Mouse (Mus musculus): ENCODE data around the gene Gps2.
A peak's percentile ranks its signal among the peaks of the same experiment; 100 is the strongest.
"Not testable (repeated sequence)": the region's sequence is repeated elsewhere in the genome, so short reads cannot be mapped to it uniquely, and the experiment has no call there.

Gps2 gene

GRCm38 (mm10) chr11:69937834-69938233, 24.1 kb downstream of the Gps2 start:
- peak in 1 of 2 experiments; percentile 50 for DNase-seq

GRCm38 (mm10) chr11:69938401-69938979, 24.8 kb downstream of the Gps2 start:
- DNase-seq = no peak

GRCm38 (mm10) chr11:69939181-69939580, 25.5 kb downstream of the Gps2 start:
- DNase-seq = no peak

DNA sequence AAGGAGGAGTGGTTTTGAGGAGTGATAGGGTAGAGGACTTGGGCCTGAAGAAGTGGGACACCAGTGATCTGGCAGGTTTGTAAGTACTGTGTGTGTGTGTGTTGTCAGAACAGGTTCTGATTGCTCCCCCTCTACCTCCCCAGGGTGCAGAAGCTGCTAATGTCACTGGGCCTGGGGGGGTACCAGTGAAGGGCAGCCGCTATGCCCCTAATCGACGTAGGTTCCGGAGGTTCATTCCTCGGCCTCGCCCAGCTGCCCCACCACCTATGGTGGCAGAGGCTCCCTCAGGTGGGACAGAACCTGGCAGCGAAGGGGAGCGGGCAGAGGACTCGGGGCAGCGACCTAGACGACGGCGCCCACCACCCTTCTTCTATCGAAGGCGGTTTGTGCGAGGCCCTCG, 26.0 kb downstream of the Gps2 start:
- DNase-seq = no peak

GRCm38 (mm10) chr11:69940962-69941361, 27.3 kb downstream of the Gps2 start:
- DNase-seq = no peak

GRCm38 (mm10) chr11:69945216-69945615, 31.5 kb downstream of the Gps2 start:
- no peak for DNase-seq

GRCm38 (mm10) chr11:69945997-69946891, 32.6 kb downstream of the Gps2 start:
- no peak for DNase-seq

DNA sequence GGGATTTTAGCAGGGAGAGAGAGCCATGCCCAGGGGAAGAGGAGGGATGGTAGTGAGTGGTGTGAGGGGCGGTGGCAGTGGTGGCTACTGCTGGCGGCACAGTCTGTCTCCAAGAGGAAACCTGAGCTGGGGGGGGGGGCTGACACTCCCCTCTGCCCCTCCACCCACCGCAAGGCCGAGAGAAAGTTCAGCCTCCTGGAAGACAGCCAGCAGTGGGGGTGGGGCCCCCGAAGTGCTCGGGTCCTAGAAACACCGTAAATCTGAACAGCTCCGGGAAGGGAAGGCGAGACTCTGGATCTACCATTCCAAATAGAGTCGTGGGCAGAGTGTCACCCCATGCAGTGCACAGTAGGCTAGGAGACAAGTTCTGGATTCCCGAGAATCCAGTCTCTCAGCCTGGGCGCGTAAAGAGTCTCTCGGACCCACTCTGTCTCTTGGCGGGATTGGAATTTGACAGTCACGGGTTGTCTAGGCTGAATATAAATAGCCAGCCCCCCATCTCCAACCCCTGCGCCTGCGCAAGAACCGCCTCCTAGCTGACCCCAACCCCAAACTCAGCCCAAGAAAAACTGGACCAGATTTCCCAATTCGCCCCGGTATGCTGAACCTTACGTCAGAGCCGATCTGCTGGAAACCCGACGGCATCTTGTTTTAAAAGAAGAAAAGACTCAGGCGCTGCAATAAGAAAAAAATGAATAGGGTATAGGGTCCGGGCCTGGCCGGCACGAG, 33.8 kb downstream of the Gps2 start:
- DNase-seq = peak; percentile 51 to 60

DNA sequence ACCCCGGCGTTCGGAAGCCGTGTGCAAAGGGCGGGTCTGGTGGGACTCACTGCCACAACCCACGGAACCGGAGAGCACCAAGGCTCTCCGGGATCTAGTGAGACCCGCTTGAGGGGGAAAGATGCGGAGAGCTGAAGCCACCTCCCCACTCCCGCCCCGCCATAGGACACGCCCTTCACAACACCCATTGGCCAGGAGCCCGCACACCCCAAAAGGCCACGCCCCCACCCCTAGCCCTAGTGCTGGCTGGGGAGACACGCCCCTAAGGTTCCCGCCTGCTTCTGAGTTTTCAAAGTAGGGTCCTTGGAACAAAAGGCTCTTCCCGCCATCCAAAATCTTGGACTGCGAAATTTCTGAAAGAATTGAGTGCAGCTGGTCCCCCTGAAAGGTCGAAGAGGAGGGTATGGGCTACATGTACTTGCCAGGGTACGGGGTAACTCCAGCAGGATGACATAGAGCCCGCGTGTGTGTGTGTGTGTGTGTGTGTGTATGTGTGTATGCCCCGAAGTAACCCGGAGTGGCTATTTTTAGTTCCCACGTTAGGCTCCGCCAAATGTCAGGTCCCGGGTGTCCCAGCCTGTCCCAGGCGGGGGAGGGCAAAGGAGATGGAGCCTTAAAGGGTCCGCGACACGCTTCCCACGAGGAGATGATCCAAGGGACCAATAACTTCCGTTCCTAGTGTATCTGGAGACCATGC, 34.5 kb downstream of the Gps2 start, which contains the start of gene Slc2a4:
Slc2a4 (minus strand) TSS at position 123 of the 697 bp plus-strand sequence.
- DNase-seq = peak; percentile 90 to 92

GRCm38 (mm10) chr11:69948763-69949150, 35.1 kb downstream of the Gps2 start:
- DNase-seq = peak; percentile 86 to 94

- no peak for DNase-seq
These were observed 37.2 kb downstream of the Gps2 start for GRCm38 (mm10) chr11:69950807-69951459.

- DNase-seq = no peak
These were observed 38.6 kb downstream of the Gps2 start for GRCm38 (mm10) chr11:69952274-69952673.

- DNase-seq = no peak
These were observed 39.7 kb downstream of the Gps2 start for GRCm38 (mm10) chr11:69953267-69953915.

- DNase-seq = not testable (repeated sequence)
These were observed 41.9 kb downstream of the Gps2 start for GRCm38 (mm10) chr11:69955618-69956017.

DNA sequence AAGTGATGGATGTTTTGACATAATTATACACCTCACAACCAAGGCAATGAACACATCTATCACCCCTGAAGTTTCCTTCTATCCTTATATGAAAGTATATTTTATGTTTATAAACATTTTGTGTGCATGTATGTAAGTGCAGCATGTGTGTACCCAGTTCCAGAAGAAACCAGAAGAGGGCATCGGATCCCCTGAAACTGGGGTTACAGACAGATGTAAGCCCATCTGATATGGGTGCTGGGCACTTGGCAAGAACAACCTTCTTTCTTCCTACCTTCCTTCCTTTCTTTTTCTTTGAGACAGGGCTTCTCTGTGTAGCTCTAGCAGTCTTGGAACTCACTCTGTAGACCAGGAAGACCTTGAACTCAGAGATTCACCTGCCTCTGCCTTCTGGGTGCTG, 42.5 kb downstream of the Gps2 start:
- no peak for DNase-seq

DNA sequence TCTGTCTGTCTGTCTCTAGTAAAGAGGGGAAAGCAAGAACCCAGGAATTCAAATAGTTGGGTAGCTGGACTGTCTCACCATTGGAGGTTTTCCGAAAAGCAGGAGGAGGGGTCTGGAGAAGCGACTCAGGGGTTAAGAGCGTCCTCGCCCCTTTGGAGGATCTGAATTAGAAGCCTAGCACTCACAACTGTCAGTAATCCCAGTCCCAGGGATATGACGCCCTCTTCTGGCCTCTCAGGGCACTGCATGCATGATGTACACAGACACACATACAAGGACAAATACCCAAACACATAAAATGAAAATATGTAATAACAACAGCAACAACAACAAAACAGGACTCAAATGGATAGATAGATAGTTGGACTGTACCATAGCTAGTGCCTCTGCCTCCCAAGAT, 46.9 kb downstream of the Gps2 start:
- no peak for DNase-seq

DNA sequence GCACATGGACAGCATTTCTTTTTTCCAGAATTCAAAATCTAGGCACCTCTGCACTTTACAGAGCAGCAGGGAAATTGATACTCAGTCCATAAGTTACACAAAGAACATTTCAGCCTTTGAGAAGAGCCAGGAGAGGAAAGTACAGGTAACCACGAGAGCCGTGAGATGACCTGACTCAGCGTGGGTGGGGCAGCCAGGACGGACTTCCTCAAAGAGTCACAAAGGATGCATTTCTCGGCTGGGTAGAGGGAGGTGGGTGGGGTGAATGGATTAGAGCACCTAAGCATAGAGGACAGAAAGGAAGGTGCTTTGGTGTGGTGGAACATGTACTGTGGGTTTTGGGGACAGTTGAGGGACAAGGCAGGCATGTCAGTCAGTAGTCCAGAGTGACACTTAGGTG, 48.2 kb downstream of the Gps2 start:
- DNase-seq = no peak

DNA sequence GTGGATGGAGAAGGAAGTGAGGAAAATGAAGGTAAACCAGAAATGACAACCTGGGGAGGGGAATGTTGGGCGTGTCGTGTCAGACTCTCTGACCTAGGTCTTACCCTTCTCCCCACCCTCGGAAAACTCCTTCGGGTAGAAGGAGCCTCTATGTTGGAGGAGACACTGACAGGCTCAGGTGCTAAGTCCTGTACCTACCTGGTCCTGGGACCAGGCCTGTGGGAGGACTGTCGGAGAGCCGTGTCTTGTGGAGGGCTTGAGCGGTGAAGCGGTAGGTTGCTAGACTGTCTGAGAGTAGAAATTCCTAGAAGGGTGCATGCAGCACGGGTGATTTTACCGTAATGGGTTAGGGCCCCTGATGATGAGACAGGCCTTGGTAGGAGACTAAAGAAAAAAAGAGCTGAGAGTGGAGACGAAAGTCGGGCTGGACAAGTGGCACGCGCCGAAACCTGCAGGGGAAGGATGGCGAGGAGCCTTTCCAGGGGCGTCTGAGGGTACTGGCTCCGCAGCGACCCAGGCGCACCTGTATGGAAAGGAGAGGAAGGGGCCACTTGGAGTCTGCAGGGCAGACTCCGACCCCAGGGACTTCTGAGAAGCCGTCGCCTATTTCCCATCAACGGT, 51.1 kb downstream of the Gps2 start, which contains the start of gene Cldn7:
Cldn7 (plus strand) TSS at position 130 of the 621 bp plus-strand sequence.
- DNase-seq = no peak

DNA sequence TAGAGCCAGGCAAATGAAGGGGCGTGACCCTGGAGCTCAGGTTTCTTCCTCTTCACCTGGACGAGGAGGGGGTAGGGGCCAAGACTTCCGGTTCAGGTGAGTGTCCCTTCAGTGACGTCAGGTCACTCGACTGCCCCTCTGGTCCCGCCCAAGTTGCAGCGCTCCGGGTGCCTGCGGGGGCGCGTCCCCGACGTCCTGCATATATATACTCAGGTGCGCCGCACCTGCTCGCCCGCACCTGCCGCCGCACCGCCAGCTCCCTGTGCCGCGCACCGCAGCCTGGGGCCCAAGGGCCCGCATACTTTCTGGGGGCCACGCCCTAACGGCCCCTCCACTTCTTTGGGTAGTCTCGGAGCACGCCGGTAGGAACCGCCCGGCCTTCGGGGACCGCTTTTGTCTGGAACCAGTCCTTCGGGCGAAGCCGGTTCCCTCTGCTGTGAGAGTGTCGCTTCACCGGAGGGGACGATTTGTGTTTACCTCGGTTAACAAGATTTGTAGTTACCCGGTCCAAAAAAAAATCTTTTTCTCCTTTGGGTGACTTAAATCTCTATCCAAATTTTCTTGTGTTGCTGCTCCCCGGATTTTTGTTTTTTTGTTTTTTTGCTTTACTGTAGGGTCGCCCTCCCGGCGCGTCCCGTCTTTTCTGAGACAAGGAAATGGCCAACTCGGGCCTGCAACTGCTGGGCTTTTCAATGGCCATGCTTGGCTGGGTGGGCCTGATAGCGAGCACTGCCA, 51.8 kb downstream of the Gps2 start:
- DNase-seq = peak; percentile 63 to 80

Measured in kidney, adult 8-10 months (tissue).